Comparison of ENCODE assay signal across 8 mouse cellular contexts in genomic region chr13:111741991-111742615, GRCm38 (mm10).
DNase-seq lines count a peak whose midpoint lies in the region.

No protein-coding gene starts in this region.

- intact Hi-C loops in gastrocnemius, postnatal 36 days (cut with DNase I), result loop anchor here (5.0 kb wide), 1 partner anchor 280 kb away; no protein-coding TSS in a partner anchor
- intact Hi-C loops in heart, postnatal 36 days (cut with DNase I), result loop anchor here (1.0 to 2.0 kb wide), 2 partner anchors 16 to 281 kb away; no protein-coding TSS in a partner anchor

- DNase-seq in gastrocnemius, adult 18-20 months (ENCODE audit: low spot score), result peak; percentile 54
- no peak for DNase-seq in gastrocnemius, postnatal 36 days
- peak; percentile 59 for DNase-seq in ovary, postnatal 14 days (ENCODE audit: low spot score)
- no peak for DNase-seq in ovary, postnatal 10 days (ENCODE audit: low spot score)
- DNase-seq in c-Kit-positive CD71-negative TER-119-negative erythroid progenitor cells, embryonic 14.5 days (ENCODE audit: low read depth), result peak; percentile 82
- DNase-seq in heart, postnatal 36 days, result peak; percentile 49 to 57
- DNase-seq in lung, postnatal 14 days, result peak; percentile 80
- peak; percentile 45 for DNase-seq in thymus, postnatal 25 days

Comparison
In these comparisons a context has a peak if more than half of its experiments do, and no peak if none do; other contexts are left out.
1. DNase-seq: peak in gastrocnemius, adult 18-20 months (single experiment), ovary, postnatal 14 days (single experiment), c-Kit-positive CD71-negative TER-119-negative erythroid progenitor cells, embryonic 14.5 days (single experiment), heart, postnatal 36 days (2 of 2), lung, postnatal 14 days (single experiment) and thymus, postnatal 25 days (single experiment); none in gastrocnemius, postnatal 36 days (0 of 2) and ovary, postnatal 10 days (single experiment).